Mouse (Mus musculus) lung, postnatal 36 days (tissue): ENCODE measurements at regions not wholly inside any gene's neighbourhood (a gene's known extent, or its start where the extent isn't known, plus 50 kb on each side); places are given as distances from the start of the nearest gene placed in this dataset.
"Not testable (repeated sequence)": the region's sequence is repeated elsewhere in the genome, so short reads cannot be mapped to it uniquely, and the experiment has no call there.

ENCODE experiments used
- DNase-seq: peaks from one replicate; pipeline ENCODE4 v3.0.0; 2022; ENCODE audit warnings: mixed read lengths

- DNase-seq = no peak
Measured at GRCm38 (mm10) chr14:86308949-86309543, 832.0 kb downstream of the Diaph3 start.

GRCm38 (mm10) chr14:86307806-86308205 is 833.2 kb downstream of the Diaph3 start:
- peak; percentile 73 for DNase-seq

- no peak for DNase-seq
Measured at GRCm38 (mm10) chr14:86301666-86302065, 839.4 kb downstream of the Diaph3 start.

DNA sequence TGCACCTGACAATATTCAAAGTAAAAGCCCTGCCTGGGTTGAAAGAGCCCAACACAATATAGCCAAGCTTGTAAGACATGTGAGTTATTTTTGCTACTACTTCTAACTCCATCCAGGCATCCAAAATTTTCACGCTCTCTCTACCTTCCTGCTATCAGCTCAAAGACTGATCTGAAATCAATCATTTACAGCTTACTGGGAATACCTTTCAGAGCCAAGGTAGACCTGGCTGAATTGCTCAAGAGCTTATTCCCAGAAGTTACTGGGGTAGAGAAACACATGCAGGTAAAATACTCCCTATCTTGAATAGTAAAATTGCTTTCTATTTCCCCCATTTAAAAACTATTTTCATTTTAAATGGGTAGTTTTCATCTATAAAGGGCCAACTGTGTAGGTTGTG is 840.2 kb downstream of the Diaph3 start:
- DNase-seq = no peak

DNA sequence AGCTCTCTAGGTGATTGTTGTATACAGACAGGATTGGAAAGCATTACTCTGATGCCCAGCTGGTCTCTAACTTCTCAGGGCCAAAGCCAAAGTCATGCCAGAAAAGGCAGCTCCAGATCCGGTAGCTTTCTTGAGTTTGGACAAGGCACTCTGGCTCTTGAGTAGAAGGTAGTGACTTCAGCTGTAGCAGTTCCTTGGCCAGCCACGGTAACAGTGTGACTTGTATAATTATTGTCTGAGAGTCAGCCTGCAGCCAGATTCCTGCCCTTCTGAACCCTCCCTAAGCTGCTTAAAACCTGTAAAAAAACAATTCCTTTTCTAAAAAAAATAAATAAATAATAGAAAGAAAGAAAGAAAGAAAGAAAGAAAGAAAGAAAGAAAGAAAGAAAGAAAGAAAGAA is 843.0 kb downstream of the Diaph3 start:
- DNase-seq = no peak

GRCm38 (mm10) chr14:86294606-86295005 is 846.4 kb downstream of the Diaph3 start:
- DNase-seq = not testable (repeated sequence)

GRCm38 (mm10) chr14:86293804-86294203 is 847.2 kb downstream of the Diaph3 start:
- no peak for DNase-seq

- no peak for DNase-seq
Measured at GRCm38 (mm10) chr14:86293371-86293770, 847.7 kb downstream of the Diaph3 start.

DNA sequence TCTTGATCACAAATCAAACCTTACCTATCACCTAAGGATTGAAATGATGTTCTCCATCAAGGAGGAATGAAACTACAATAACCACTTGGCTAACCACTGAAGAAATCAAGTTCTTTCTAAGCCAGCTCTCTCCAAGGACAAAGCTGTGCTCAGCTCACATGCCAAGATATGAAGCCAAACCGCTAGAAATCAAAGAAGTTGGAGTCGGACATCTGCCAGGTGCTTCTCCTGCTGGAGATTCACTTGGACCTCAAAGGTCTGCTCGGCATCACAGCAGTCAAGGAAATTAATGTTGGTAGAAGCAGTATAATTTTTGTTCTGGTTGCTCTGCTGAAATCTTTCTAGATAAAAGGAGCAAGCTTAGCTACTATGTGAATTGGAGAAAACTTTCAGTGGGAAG is 850.5 kb downstream of the Diaph3 start:
- DNase-seq = no peak

DNA sequence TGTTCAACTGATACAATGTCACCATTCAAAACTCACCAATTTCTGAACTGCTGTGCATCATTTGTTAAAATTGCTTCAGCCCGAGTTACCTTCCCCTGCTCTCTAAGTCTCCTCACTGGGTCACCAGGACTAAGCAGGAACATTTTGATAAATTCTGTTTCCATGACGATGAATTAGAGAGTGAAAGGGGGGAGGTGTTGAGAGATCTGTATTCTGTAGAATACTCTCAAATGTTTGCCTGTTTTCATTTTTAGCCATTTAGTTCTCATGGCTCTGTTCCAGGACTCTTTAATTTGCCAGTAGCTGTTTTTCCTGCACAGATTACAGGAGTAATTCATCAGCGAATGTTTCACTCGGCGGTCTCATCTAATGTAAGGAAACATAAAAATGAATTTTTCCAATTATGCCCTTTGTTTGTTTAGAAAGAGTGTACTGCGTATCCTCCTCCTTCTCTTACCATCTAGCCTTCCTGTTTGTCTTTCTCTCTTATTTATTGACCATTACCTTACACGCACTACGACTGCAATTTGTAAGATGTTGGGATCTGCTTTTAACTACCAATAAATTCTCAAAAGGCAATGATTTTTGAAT is 879.3 kb downstream of the Diaph3 start:
- DNase-seq = no peak

DNA sequence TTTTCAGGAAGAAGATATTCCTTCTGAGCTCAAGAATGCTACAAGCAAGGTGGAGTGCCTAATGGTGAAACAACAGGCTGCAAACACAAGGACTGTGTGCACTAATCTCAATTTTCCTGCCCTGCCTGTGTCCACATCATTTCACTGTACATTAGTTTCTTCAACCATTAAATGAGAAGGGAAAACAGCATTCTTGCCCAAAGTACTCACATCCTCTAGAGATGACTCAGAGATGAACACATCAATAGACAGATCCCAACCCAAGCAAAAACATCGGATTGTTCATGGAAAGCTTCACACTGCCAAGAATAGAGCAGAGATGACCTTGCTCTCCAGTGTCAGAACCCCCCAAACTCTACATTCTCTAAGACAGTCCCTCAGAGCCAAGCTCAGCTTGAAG is 886.8 kb downstream of the Diaph3 start:
- no peak for DNase-seq

GRCm38 (mm10) chr14:86251617-86252016 is 889.4 kb downstream of the Diaph3 start:
- DNase-seq = no peak

- no peak for DNase-seq
Measured at GRCm38 (mm10) chr14:86247686-86248085, 893.3 kb downstream of the Diaph3 start.

DNA sequence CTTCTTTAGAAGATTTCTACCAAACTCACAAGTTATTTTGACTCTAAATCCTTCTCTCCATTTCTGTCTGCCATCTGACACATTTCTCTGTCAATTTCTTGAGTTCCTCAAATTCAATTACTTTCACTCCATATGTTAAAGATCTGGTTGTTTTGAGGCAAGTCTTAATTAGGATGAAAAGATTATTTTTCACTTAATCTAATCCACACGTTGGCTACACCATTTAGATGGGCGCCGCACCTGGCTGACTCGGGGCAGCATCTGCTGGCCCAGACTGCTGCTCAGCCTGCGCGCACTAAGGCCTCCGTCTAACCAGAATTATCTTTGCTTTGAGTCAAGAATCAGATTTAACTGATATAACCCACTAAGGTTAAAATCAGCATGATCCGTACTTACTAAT is 894.3 kb downstream of the Diaph3 start:
- no peak for DNase-seq

DNA sequence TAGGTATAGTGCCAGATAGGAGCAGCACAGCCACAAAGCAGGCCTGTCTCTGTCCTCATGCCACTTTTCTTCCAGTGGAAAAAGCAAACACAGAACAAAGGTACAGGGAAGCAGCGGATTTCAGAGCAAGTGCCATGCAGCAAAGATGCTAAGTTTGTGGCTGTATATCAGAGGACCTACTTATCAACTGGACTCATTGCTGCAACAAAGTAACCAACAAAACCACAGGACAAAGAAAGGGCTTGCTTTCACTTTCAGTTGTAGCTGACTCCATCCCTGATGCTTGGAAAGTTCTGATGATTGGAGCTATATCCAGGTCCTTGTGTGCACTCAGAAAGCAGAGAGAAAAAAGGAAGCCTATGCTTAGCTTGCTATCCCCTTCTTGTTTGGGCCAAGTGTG is 897.4 kb downstream of the Diaph3 start:
- no peak for DNase-seq

DNA sequence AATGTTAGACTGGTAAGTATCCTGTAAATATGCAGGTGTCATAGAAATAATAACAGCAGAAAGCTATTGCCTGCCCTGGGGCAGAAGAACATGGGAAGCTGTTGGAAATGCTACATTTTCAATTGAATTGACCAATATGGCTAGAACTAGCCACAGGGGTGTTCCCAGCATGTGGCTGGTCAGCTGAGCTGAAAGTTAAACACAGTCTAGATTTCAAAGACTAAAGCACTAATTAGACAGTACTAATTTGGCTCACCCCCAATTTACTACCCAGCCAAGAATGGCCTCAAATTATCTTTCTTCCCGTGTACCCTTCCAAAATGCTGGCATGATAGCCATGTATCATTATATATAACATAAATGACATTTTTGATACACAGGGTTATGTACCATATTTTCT is 898.2 kb downstream of the Diaph3 start:
- DNase-seq = no peak

DNA sequence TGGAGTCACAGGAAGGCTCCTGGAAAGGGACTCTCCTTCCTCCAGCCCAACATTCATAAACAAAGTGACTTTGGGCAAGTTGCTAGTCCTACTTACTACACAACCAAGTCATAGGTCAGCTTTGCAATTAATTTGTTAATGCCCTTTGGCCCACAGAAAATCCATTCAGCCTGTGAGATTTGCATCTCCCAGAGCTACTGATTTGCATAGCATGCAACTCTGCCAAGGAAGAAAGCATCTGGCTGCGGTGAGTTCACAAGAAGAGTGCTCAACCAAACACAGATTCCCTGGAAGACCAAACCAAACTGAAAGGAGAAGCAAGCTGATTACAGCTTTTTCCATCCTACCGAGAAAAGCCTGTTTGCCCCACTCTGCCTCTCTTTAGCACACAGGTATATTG is 901.9 kb downstream of the Diaph3 start:
- no peak for DNase-seq

- no peak for DNase-seq
Measured at GRCm38 (mm10) chr14:86233305-86233704, 907.7 kb downstream of the Diaph3 start.

DNA sequence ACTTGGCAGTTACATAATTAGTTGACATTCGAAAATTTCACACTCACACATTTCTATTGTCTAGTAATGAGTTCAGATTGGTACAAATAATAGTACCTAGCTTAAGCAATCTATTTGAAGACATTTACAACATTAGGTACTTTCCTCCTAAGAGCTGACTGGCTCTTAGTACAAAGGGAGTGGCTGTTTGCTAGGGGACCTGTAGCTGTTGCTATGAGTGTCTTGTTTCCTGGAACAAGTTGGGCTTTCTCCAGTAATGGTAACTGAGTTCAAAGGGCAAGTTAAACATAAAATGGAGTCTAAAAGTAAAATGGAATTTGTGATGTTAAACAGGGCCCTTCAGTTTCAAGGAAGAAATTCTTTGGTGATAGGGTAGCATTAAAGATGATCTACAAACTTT is 910.4 kb downstream of the Diaph3 start:
- peak; percentile 0 for DNase-seq

DNA sequence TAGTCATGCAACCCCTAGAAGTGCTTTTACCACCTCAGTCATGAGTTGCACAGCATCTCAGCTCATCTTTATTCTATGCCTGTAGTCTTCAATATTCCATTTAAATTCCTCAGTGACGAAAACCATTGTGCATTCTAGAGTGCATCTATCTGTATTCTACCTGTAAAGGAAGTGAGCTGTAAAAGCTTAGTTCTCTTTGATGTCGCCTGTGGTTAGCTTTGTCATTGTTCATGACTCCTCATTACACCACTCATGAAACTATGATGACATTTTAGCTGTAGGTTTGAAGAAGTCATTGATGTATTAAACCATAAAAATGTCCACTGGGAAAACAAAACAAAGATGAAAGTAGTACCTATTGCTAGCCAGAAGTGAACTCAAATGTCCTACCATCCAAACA is 911.3 kb downstream of the Diaph3 start:
- no peak for DNase-seq

- DNase-seq = no peak
Measured at GRCm38 (mm10) chr14:86215711-86216110, 925.3 kb downstream of the Diaph3 start.

GRCm38 (mm10) chr14:86211654-86212053 is 929.4 kb downstream of the Diaph3 start:
- DNase-seq = no peak

DNA sequence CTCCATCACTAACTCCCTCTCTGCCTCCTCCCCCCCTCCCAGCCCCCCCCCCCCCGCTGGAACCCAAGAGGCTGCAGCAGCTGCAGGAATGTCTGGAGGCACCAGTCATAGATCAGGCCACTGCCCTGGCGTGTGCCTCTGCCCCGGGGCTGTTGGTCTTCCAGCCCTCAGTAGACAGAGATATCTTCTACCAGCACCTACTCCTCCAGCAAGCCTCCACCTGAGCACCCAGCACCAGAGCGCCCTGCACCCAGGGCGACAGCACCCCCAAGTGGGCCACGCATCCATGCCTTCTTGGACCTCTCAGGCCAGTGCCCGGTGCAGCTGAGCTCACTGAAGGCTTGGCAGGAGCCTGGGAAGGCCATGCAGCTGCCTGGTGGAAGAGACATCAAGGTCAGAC is 936.5 kb downstream of the Diaph3 start:
- no peak for DNase-seq

- no peak for DNase-seq
Measured at GRCm38 (mm10) chr14:86197864-86198263, 943.2 kb downstream of the Diaph3 start.
